Mouse (Mus musculus) urinary bladder, postnatal 36 days (tissue): ENCODE results near the gene Eef1e1.
"Not testable (repeated sequence)": the region's sequence is repeated elsewhere in the genome, so short reads cannot be mapped to it uniquely, and the experiment has no call there.

Experiments
- DNase-seq, 2 experiments: peaks; one replicate each; pipeline ENCODE4 v3.0.0; 2022; ENCODE audit warnings: low spot score in 2 of 2, mixed read lengths in 1 of 2

The Eef1e1 gene

GRCm38 (mm10) chr13:38624292-38624902 is 34.5 kb downstream of the Eef1e1 start:
- DNase-seq: no peak

GRCm38 (mm10) chr13:38623296-38623695 is 35.6 kb downstream of the Eef1e1 start:
- no peak for DNase-seq

GRCm38 (mm10) chr13:38618001-38618630 is 40.7 kb downstream of the Eef1e1 start:
- DNase-seq: not testable (repeated sequence)

- DNase-seq: no peak
These were observed 42.0 kb downstream of the Eef1e1 start for GRCm38 (mm10) chr13:38616887-38617286.

- no peak for DNase-seq
These were observed 43.2 kb downstream of the Eef1e1 start for GRCm38 (mm10) chr13:38615656-38616055.

- no peak for DNase-seq
These were observed 44.6 kb downstream of the Eef1e1 start for GRCm38 (mm10) chr13:38614298-38614697.

- no peak for DNase-seq
These were observed 45.3 kb downstream of the Eef1e1 start for GRCm38 (mm10) chr13:38613583-38613982.

GRCm38 (mm10) chr13:38612608-38613007 is 46.2 kb downstream of the Eef1e1 start:
- DNase-seq: no peak

GRCm38 (mm10) chr13:38612179-38612578 is 46.7 kb downstream of the Eef1e1 start:
- DNase-seq: no peak

- DNase-seq: no peak
These were observed 48.5 kb downstream of the Eef1e1 start for GRCm38 (mm10) chr13:38610336-38610735.

GRCm38 (mm10) chr13:38607130-38607529 is 51.7 kb downstream of the Eef1e1 start:
- DNase-seq: no peak

GRCm38 (mm10) chr13:38605353-38605752 is 53.5 kb downstream of the Eef1e1 start:
- no peak for DNase-seq

- DNase-seq: no peak
These were observed 55.9 kb downstream of the Eef1e1 start for GRCm38 (mm10) chr13:38602966-38603365.

GRCm38 (mm10) chr13:38602243-38602832 is 56.5 kb downstream of the Eef1e1 start:
- DNase-seq: no peak

- no peak for DNase-seq
These were observed 58.0 kb downstream of the Eef1e1 start for GRCm38 (mm10) chr13:38600811-38601210.

GRCm38 (mm10) chr13:38597076-38597475 is 61.8 kb downstream of the Eef1e1 start:
- no peak for DNase-seq

GRCm38 (mm10) chr13:38596461-38596860 is 62.4 kb downstream of the Eef1e1 start:
- no peak for DNase-seq
